Comparison of ENCODE assay signal across 8 mouse cellular contexts in genomic region chr11:113619420-113620080, GRCm38 (mm10). TPM values are rescaled to one million over a fixed set of nuclear protein-coding genes. Genes with fewer than 3 reads are reported as not detected.
DNase-seq lines count a peak whose midpoint lies in the region; ATAC-seq and TF ChIP-seq lines count a peak whose summit lies in the region.

No protein-coding gene starts in this region.

- WGBS in liver, adult 2 months, result 3% methylated on average over 31 of the region's 31 CpGs
- WGBS in embryonic facial prominence, embryonic 13.5 days, result 2% methylated on average over 31 of the region's 31 CpGs
- WGBS in hindbrain, postnatal 0 days, result 2% methylated on average over 31 of the region's 31 CpGs

- no peak for DNase-seq in liver, adult 2 months (ENCODE audit: extremely low read depth, low read depth, low spot score)
- no peak for DNase-seq in liver
- DNase-seq in hindbrain, postnatal 0 days (ENCODE audit: low spot score), result no peak
- DNase-seq in cerebellum, adult 8-10 months, result no peak
- DNase-seq in frontal cortex, postnatal 10 days (ENCODE audit: low spot score in 2 of 2), result no peak

- ATAC-seq in embryonic facial prominence, embryonic 13.5 days (ENCODE audit: insufficient number of reproducible peaks, insufficient read depth, low FRiP score, low TSS enrichment, low read depth), result no peak
- 0 out of 2 replicates have a peak, but pooled peaks have one; percentile 6 for ATAC-seq in hindbrain, postnatal 0 days
- no peak for ATAC-seq in inflammation-experienced regulatory T-cells, adult 6 months

- TF ChIP-seq POLR2A in liver, adult 2 months (IDR thresholded peaks at IDR 0.05; ENCODE audit: extremely low read depth, insufficient read depth, low read length), result no peak
- TF ChIP-seq POLR2A in myocyte (IDR thresholded peaks at IDR 0.05; ENCODE audit: insufficient read length, low read depth), result no peak

- peak overlapping the region; percentile 44 for H3K9ac ChIP-seq in liver, adult 2 months (ENCODE audit: low read depth, low read length)
- peak overlapping the region; percentile 64 for H3K9ac ChIP-seq in embryonic facial prominence, embryonic 13.5 days
- H3K9ac ChIP-seq in hindbrain, postnatal 0 days (replicated peaks; ENCODE audit: low read length), result peak overlapping the region; percentile 61

- H3K36me3 ChIP-seq in liver, adult 2 months (ENCODE audit: control insufficient read depth, insufficient read depth, low read length), result no peaks in the 10 kb centered on the region
- no peaks in the 10 kb centered on the region for H3K36me3 ChIP-seq in embryonic facial prominence, embryonic 13.5 days
- no peaks in the 10 kb centered on the region for H3K36me3 ChIP-seq in hindbrain, postnatal 0 days (ENCODE audit: insufficient read depth, low read length)
- no peaks in the 10 kb centered on the region for H3K36me3 ChIP-seq in myocyte (ENCODE audit: control insufficient read depth, insufficient read depth)

- peak overlapping the region; percentile 94 for H3K4me2 ChIP-seq in embryonic facial prominence, embryonic 13.5 days
- peak overlapping the region; percentile 74 for H3K4me2 ChIP-seq in hindbrain, postnatal 0 days (ENCODE audit: low read depth, low read length)
- H3K4me2 ChIP-seq in myocyte (ENCODE audit: low read depth), result peak overlapping the region; percentile 94

- H3K9me3 ChIP-seq in embryonic facial prominence, embryonic 13.5 days, result no peaks in the 10 kb centered on the region
- no peaks in the 10 kb centered on the region for H3K9me3 ChIP-seq in hindbrain, postnatal 0 days (ENCODE audit: low read length)

- H3K27me3 ChIP-seq in liver, adult 2 months (ENCODE audit: control insufficient read depth, insufficient read depth, low read length), result no peaks in the 10 kb centered on the region
- peaks cover 54% of the 10 kb centered on the region for H3K27me3 ChIP-seq in embryonic facial prominence, embryonic 13.5 days
- no peaks in the 10 kb centered on the region for H3K27me3 ChIP-seq in hindbrain, postnatal 0 days (ENCODE audit: insufficient read depth, low read length)
- no peaks in the 10 kb centered on the region for H3K27me3 ChIP-seq in myocyte (ENCODE audit: control insufficient read depth, insufficient read depth, insufficient read length)

- no peaks in the 10 kb centered on the region for H3K79me2 ChIP-seq in liver, adult 2 months (ENCODE audit: control insufficient read depth, insufficient read depth, low read length)
- H3K79me2 ChIP-seq in myocyte (ENCODE audit: control insufficient read depth, insufficient read depth), result no peaks in the 10 kb centered on the region

- TF ChIP-seq CTCF in liver, adult 2 months (IDR thresholded peaks at IDR 0.05; ENCODE audit: low read depth, low read length), result no peak
- TF ChIP-seq CTCF in hindbrain, postnatal 0 days (IDR thresholded peaks at IDR 0.05; ENCODE audit: low read depth), result no peak

- no peak overlapping the region for H3K27ac ChIP-seq in liver, adult 2 months (replicated peaks; ENCODE audit: insufficient read depth, low read depth, low read length)
- H3K27ac ChIP-seq in embryonic facial prominence, embryonic 13.5 days, result no peak overlapping the region
- peak overlapping the region; percentile 76 for H3K27ac ChIP-seq in hindbrain, postnatal 0 days

- H3K4me1 ChIP-seq in liver, adult 2 months (ENCODE audit: control insufficient read depth, insufficient read depth, low read length), result peaks cover 11% of the 10 kb centered on the region
- peaks cover 27% of the 10 kb centered on the region for H3K4me1 ChIP-seq in embryonic facial prominence, embryonic 13.5 days
- peaks cover 8% of the 10 kb centered on the region for H3K4me1 ChIP-seq in hindbrain, postnatal 0 days (ENCODE audit: insufficient read depth, low read length)

- H3ac ChIP-seq in myocyte (ENCODE audit: control insufficient read depth, insufficient read length), result no peak overlapping the region

- H3K4me3 ChIP-seq in liver, adult 2 months (ENCODE audit: insufficient read depth, low read depth, low read length), result peak overlapping the region; percentile 27; the same call in 1 of the 2 replicates
- H3K4me3 ChIP-seq in embryonic facial prominence, embryonic 13.5 days, result peak overlapping the region; percentile 50
- H3K4me3 ChIP-seq in hindbrain, postnatal 0 days (ENCODE audit: low read length), result peak overlapping the region; percentile 50
- peak overlapping the region; percentile 22 for H3K4me3 ChIP-seq in myocyte

TF ChIP-seq in myocyte, 11 proteins besides CTCF, POLR2A, EP300 and RAD21:
- TF ChIP-seq REST (IDR thresholded peaks at IDR 0.05; ENCODE audit: insufficient read depth, insufficient read length), result no peak
- TF ChIP-seq SRF (IDR thresholded peaks at IDR 0.05; ENCODE audit: control insufficient read depth, insufficient read length, low read depth), result no peak
- no peak for TF ChIP-seq TCF12 (IDR thresholded peaks at IDR 0.05; ENCODE audit: insufficient read depth, poor library complexity, severe bottlenecking)
- TF ChIP-seq MAX (IDR thresholded peaks at IDR 0.05; ENCODE audit: low read depth), result no peak
- TF ChIP-seq E2F4 (IDR thresholded peaks at IDR 0.05; ENCODE audit: insufficient read depth), result no peak
- no peak for TF ChIP-seq MYOD1 (IDR thresholded peaks at IDR 0.05; ENCODE audit: control insufficient read depth in 1 of 3, insufficient read length in 2 of 3, low read depth in 2 of 3)
- TF ChIP-seq MYOG (IDR thresholded peaks at IDR 0.05; ENCODE audit: control insufficient read depth in 1 of 3, insufficient read depth in 1 of 3, insufficient read length in 2 of 3, low read depth in 2 of 3), result no peak
- no peak for TF ChIP-seq USF1 (IDR thresholded peaks at IDR 0.05; ENCODE audit: low read depth)
- TF ChIP-seq CEBPB (IDR thresholded peaks at IDR 0.05; ENCODE audit: insufficient read depth, poor library complexity, severe bottlenecking), result no peak
- TF ChIP-seq POLR2AphosphoS2 (IDR thresholded peaks at IDR 0.05; ENCODE audit: insufficient read length, low read depth), result no peak
- TF ChIP-seq TCF3 (IDR thresholded peaks at IDR 0.05; ENCODE audit: insufficient read length, low read depth), result no peak

RNA-seq across cellular contexts. Expression of gene Sstr2, which starts 0.4 kb away (rescaled TPM):
- total RNA-seq in liver, adult 2 months (2014; rRNA removed), result 0.07 TPM in 1 of 2 replicates, not detected in the other
- polyA plus RNA-seq in liver, adult 2 months (2012; rRNA removed), result 0.17 TPM in 1 of 2 replicates, not detected in the other
- polyA plus RNA-seq in embryonic facial prominence, embryonic 13.5 days (2015; fragmentation: Nextera tagmentation; extraction: Ambion mirVana), result 1.3 and 1.5 TPM in 2 replicates
- total RNA-seq in hindbrain, postnatal 0 days (2014; rRNA removed), result 58.9 and 94.0 TPM in 2 replicates
- polyA plus RNA-seq in hindbrain, postnatal 0 days (2015; fragmentation: Nextera tagmentation; extraction: Ambion mirVana), result 32.4 and 37.6 TPM in 2 replicates
- 5.3 TPM for polyA plus RNA-seq in myocyte (2012; fragmentation: generic; extraction: Trizol)
- under 1 TPM in 2 of 3 experiments, not detected in 1; 0.26 to 0.46 TPM for polyA plus RNA-seq in inflammation-experienced regulatory T-cells, adult 6 months (2017; shearing (Covaris generic))

RNA-seq across cellular contexts. Expression of gene Cog1, which starts 29.4 kb away (rescaled TPM):
- total RNA-seq in liver, adult 2 months (2014; rRNA removed), result 6.0 and 8.3 TPM in 2 replicates
- polyA plus RNA-seq in liver, adult 2 months (2012; rRNA removed), result 14.6 and 17.7 TPM in 2 replicates
- 24.3 and 27.4 TPM in 2 replicates for polyA plus RNA-seq in embryonic facial prominence, embryonic 13.5 days (2015; fragmentation: Nextera tagmentation; extraction: Ambion mirVana)
- total RNA-seq in hindbrain, postnatal 0 days (2014; rRNA removed), result 59.9 and 63.8 TPM in 2 replicates
- polyA plus RNA-seq in hindbrain, postnatal 0 days (2015; fragmentation: Nextera tagmentation; extraction: Ambion mirVana), result 30.6 and 31.3 TPM in 2 replicates
- 25.6 TPM for polyA plus RNA-seq in myocyte (2012; fragmentation: generic; extraction: Trizol)
- 10 to 100 TPM; 14.9 to 16.9 (median 15.8) TPM for polyA plus RNA-seq in inflammation-experienced regulatory T-cells, adult 6 months (2017; shearing (Covaris generic))

RNA-seq across cellular contexts. Expression of gene Slc39a11, which starts 30.3 kb away (rescaled TPM):
- total RNA-seq in liver, adult 2 months (2014; rRNA removed), result 18.8 and 21.5 TPM in 2 replicates
- polyA plus RNA-seq in liver, adult 2 months (2012; rRNA removed), result 22.8 and 27.2 TPM in 2 replicates
- polyA plus RNA-seq in embryonic facial prominence, embryonic 13.5 days (2015; fragmentation: Nextera tagmentation; extraction: Ambion mirVana), result 21.3 and 26.3 TPM in 2 replicates
- 63.3 and 67.9 TPM in 2 replicates for total RNA-seq in hindbrain, postnatal 0 days (2014; rRNA removed)
- polyA plus RNA-seq in hindbrain, postnatal 0 days (2015; fragmentation: Nextera tagmentation; extraction: Ambion mirVana), result 35.0 and 35.6 TPM in 2 replicates
- 15.7 TPM for polyA plus RNA-seq in myocyte (2012; fragmentation: generic; extraction: Trizol)
- polyA plus RNA-seq in inflammation-experienced regulatory T-cells, adult 6 months (2017; shearing (Covaris generic)), result 10 to 100 TPM; 12.6 to 17.3 (median 16.9) TPM
